Mouse (Mus musculus): Measurements from ENCODE around the gene Bfar. TPM values are rescaled to one million over a fixed set of nuclear protein-coding genes. Genes with fewer than 3 reads are reported as not detected.
"Not testable (repeated sequence)": the region's sequence is repeated elsewhere in the genome, so short reads cannot be mapped to it uniquely, and the experiment has no call there.

The Bfar gene
- total and polyA plus RNA-seq, 2 experiments from 2014 or later: 26.4 to 33.4 TPM

- Histone ChIP-seq H3K9ac (replicated peaks; ENCODE audit: low read depth, low read length) (no peak overlapping the region), H3K27me3 (ENCODE audit: control insufficient read depth, insufficient read depth, low read length) (no peaks in the 10 kb centered on the region), H3K9me3 (replicated peaks; ENCODE audit: control insufficient read depth, low read length) (no peaks in the 10 kb centered on the region), H3K4me2 (ENCODE audit: low read depth, low read length) (no peak overlapping the region), H3K4me3 (ENCODE audit: low read depth, low read length) (no peak overlapping the region), H3K36me3 (replicated peaks; ENCODE audit: control insufficient read depth, insufficient read depth, low read length) (no peaks in the 10 kb centered on the region), H3K4me1 (ENCODE audit: control insufficient read depth, insufficient read depth) (no peaks in the 10 kb centered on the region), H3K27ac (ENCODE audit: low read depth) (no peak overlapping the region)
- ATAC-seq (ENCODE audit: insufficient read depth, low read depth) (no peak), DNase-seq (ENCODE audit: low spot score) (no peak)
- 78% methylated on average over 8 of the region's 8 CpGs for WGBS
- TF ChIP-seq CTCF (IDR thresholded peaks at IDR 0.05; ENCODE audit: low read depth) (no peak), EP300 (IDR thresholded peaks at IDR 0.05; ENCODE audit: low read depth) (no peak)
These were observed 64.3 kb downstream of the Bfar start for GRCm38 (mm10) chr16:13735977-13736376.

DNA sequence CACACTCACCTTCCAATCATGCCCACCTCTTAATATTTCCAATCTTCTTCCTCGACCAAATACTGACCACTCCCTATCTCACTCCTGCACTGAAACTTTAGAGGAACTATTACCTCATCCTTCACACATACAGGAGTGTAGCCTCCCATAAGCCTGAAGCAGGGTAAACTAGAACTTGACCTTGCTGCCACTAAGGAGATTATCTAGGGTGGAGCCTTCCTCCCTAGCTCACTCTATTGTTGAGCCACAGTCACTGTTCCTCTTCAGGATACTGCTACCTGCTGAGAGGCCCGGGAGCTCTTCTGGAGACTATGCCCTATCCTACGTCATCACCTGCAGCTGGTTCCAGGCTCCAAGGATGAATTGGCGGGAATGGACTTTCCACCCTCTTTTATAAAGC lies 67.4 kb downstream of the Bfar start:
- WGBS: 64% methylated on average over 4 of the region's 4 CpGs
- H3K27ac ChIP-seq (ENCODE audit: low read depth); ATAC-seq (ENCODE audit: insufficient read depth, low read depth); H3K9me3 ChIP-seq (replicated peaks; ENCODE audit: control insufficient read depth, low read length); DNase-seq (ENCODE audit: low spot score); H3K9ac ChIP-seq (replicated peaks; ENCODE audit: low read depth, low read length); H3K4me3 ChIP-seq (ENCODE audit: low read depth, low read length); H3K36me3 ChIP-seq (replicated peaks; ENCODE audit: control insufficient read depth, insufficient read depth, low read length); H3K4me2 ChIP-seq (ENCODE audit: low read depth, low read length); H3K4me1 ChIP-seq (ENCODE audit: control insufficient read depth, insufficient read depth); H3K27me3 ChIP-seq (ENCODE audit: control insufficient read depth, insufficient read depth, low read length): not testable (repeated sequence)

GRCm38 (mm10) chr16:13740844-13741243 lies 69.2 kb downstream of the Bfar start:
- no peaks in the 10 kb centered on the region for H3K27me3 ChIP-seq (ENCODE audit: control insufficient read depth, insufficient read depth, low read length)
- TF ChIP-seq CTCF (IDR thresholded peaks at IDR 0.05; ENCODE audit: low read depth) (no peak), EP300 (IDR thresholded peaks at IDR 0.05; ENCODE audit: low read depth) (no peak)
- WGBS: 52% methylated on average over 2 of the region's 2 CpGs
- H3K9me3 ChIP-seq (replicated peaks; ENCODE audit: control insufficient read depth, low read length): no peaks in the 10 kb centered on the region
- no peak overlapping the region for H3K4me2 ChIP-seq (ENCODE audit: low read depth, low read length)
- H3K4me3 ChIP-seq (ENCODE audit: low read depth, low read length): no peak overlapping the region
- no peak for DNase-seq (ENCODE audit: low spot score)
- H3K4me1 ChIP-seq (ENCODE audit: control insufficient read depth, insufficient read depth): no peaks in the 10 kb centered on the region
- no peaks in the 10 kb centered on the region for H3K36me3 ChIP-seq (replicated peaks; ENCODE audit: control insufficient read depth, insufficient read depth, low read length)
- H3K9ac ChIP-seq (replicated peaks; ENCODE audit: low read depth, low read length): no peak overlapping the region
- no peak for ATAC-seq (ENCODE audit: insufficient read depth, low read depth)
- H3K27ac ChIP-seq (ENCODE audit: low read depth): no peak overlapping the region

DNA sequence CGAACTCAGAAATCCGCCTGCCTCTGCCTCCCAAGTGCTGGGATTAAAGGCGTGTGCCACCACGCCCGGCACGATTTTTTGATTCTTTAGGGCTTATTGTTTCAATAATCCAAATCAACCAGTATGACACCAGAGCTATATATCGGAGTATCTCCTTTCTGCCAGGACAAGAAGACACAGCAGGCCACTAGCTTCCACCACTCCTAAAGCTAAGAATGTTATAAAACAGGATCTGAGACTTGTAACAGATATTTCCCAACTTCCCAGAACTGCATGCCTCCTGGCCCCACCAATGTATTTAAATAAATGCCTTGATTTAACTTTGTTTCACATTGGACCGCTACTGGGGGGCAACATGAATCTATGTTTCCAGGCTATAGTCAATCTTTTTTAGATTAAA lies 76.0 kb downstream of the Bfar start:
- DNase-seq (ENCODE audit: low spot score) (no peak), ATAC-seq (ENCODE audit: insufficient read depth, low read depth) (no peak)
- no peak overlapping the region for H3K4me2 ChIP-seq (ENCODE audit: low read depth, low read length)
- WGBS: 90% methylated on average over 7 of the region's 8 CpGs
- H3K4me3 ChIP-seq (ENCODE audit: low read depth, low read length): no peak overlapping the region
- H3K27ac ChIP-seq (ENCODE audit: low read depth): no peak overlapping the region
- no peaks in the 10 kb centered on the region for H3K36me3 ChIP-seq (replicated peaks; ENCODE audit: control insufficient read depth, insufficient read depth, low read length)
- no peaks in the 10 kb centered on the region for H3K9me3 ChIP-seq (replicated peaks; ENCODE audit: control insufficient read depth, low read length)
- H3K9ac ChIP-seq (replicated peaks; ENCODE audit: low read depth, low read length): no peak overlapping the region
- no peak for TF ChIP-seq CTCF (IDR thresholded peaks at IDR 0.05; ENCODE audit: low read depth)
- H3K27me3 ChIP-seq (ENCODE audit: control insufficient read depth, insufficient read depth, low read length): no peaks in the 10 kb centered on the region
- no peaks in the 10 kb centered on the region for H3K4me1 ChIP-seq (ENCODE audit: control insufficient read depth, insufficient read depth)

GRCm38 (mm10) chr16:13748124-13748523 lies 76.5 kb downstream of the Bfar start:
- no peak overlapping the region for H3K27ac ChIP-seq (ENCODE audit: low read depth)
- H3K36me3 ChIP-seq (replicated peaks; ENCODE audit: control insufficient read depth, insufficient read depth, low read length): no peaks in the 10 kb centered on the region
- H3K4me3 ChIP-seq (ENCODE audit: low read depth, low read length): no peak overlapping the region
- H3K4me1 ChIP-seq (ENCODE audit: control insufficient read depth, insufficient read depth): no peaks in the 10 kb centered on the region
- H3K9ac ChIP-seq (replicated peaks; ENCODE audit: low read depth, low read length): no peak overlapping the region
- H3K27me3 ChIP-seq (ENCODE audit: control insufficient read depth, insufficient read depth, low read length): no peaks in the 10 kb centered on the region
- TF ChIP-seq CTCF (IDR thresholded peaks at IDR 0.05; ENCODE audit: low read depth) (no peak), EP300 (IDR thresholded peaks at IDR 0.05; ENCODE audit: low read depth) (no peak)
- no peak for DNase-seq (ENCODE audit: low spot score)
- no peaks in the 10 kb centered on the region for H3K9me3 ChIP-seq (replicated peaks; ENCODE audit: control insufficient read depth, low read length)
- ATAC-seq (ENCODE audit: insufficient read depth, low read depth): no peak
- no peak overlapping the region for H3K4me2 ChIP-seq (ENCODE audit: low read depth, low read length)
- WGBS: 71% methylated on average over 3 of the region's 3 CpGs

DNA sequence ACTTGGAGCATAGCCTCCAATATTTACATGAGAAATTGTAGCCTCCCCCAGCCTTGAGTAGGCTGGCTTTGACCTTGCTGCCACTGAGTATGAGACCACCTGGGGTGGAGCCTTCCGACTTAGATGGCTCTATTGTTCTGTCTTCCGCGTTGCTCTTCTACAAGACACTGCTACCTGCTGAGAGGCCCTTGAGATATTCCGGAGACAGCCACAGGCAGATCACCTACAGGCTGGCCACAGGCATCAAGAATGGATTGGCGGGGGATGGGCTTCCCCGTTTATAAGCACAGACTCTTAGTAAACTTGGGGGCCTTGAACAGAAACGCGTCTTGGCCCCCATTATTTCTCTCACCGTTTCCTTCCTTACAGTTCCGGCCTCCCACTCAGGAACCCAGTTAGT lies 77.2 kb downstream of the Bfar start:
- not testable (repeated sequence) for H3K4me2 ChIP-seq (ENCODE audit: low read depth, low read length)
- WGBS: 26% methylated on average over 10 of the region's 10 CpGs

More for the DNA sequence above, 77.2 kb downstream of the Bfar start:
- H3K4me1 ChIP-seq (ENCODE audit: control insufficient read depth, insufficient read depth); H3K27me3 ChIP-seq (ENCODE audit: control insufficient read depth, insufficient read depth, low read length); ATAC-seq (ENCODE audit: insufficient read depth, low read depth); H3K4me3 ChIP-seq (ENCODE audit: low read depth, low read length); H3K9me3 ChIP-seq (replicated peaks; ENCODE audit: control insufficient read depth, low read length); H3K36me3 ChIP-seq (replicated peaks; ENCODE audit: control insufficient read depth, insufficient read depth, low read length); DNase-seq (ENCODE audit: low spot score); H3K9ac ChIP-seq (replicated peaks; ENCODE audit: low read depth, low read length); H3K27ac ChIP-seq (ENCODE audit: low read depth): not testable (repeated sequence)
